Mouse (Mus musculus): ENCODE data around the gene Chac1. TPM values are rescaled to one million over a fixed set of nuclear protein-coding genes. Genes with fewer than 3 reads are reported as not detected.

Gene Chac1
- total and polyA plus RNA-seq, 3 experiments, result 3.6 to 6.4 TPM; not detected in 1

DNA sequence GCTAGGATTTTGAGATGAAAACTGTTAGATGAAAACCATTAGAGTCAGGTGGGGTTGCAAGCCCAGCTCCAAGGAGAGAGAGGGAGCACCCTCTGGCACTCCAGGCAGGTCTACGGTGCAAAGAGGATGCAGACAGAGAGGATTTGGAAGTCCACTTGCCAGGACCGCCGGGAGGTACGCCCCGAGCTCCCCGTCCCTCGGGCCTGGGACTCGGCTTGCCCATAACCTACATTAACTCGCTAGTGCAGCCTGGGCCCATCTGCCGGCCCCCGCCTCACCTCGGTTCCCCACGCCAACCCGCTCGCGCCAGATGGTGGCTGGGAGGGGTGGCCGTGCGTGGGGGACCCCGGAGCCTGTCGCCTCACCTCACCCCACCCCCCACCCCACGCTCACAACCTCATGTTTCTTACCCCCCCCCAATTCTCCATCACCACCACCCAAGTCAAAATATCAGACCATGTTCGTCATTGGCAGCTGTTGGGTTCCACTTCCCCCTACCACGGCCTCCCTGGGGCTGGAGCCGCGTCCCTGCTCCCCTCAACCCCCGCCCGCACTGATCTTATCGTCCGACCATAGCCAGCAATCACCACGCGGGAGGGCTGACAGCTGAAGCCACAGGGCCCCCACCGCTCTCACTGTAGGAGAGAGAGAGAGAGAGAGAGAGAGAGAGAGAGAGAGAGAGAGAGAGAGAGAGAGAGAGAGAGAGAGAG lies 27.0 kb upstream of the Chac1 start:
- peak overlapping the region; percentile 48 for H3K9ac ChIP-seq (ENCODE audit: control insufficient read depth, low read depth, low read length, poor library complexity, severe bottlenecking)
- no peaks in the 10 kb centered on the region for H3K79me2 ChIP-seq (ENCODE audit: control insufficient read depth, insufficient read depth, low read length, poor library complexity)
- DNase-seq (ENCODE audit: low read depth, low spot score), result peak; percentile 58
- no peak overlapping the region for H3K27ac ChIP-seq (ENCODE audit: control insufficient read depth, low read depth, low read length)
- TF ChIP-seq CHD1 (IDR thresholded peaks at IDR 0.05; ENCODE audit: low read depth, low read length) (no peak), POLR2A (IDR thresholded peaks at IDR 0.05; ENCODE audit: control insufficient read depth in 1 of 2, insufficient read depth in 1 of 2, low read depth in 1 of 2, low read length in 2 of 2, poor library complexity in 1 of 2) (no peak), MXI1 (IDR thresholded peaks at IDR 0.05; ENCODE audit: low read depth, low read length) (peak; percentile 50), CHD2 (IDR thresholded peaks at IDR 0.05; ENCODE audit: low read length) (no peak), EP300 (IDR thresholded peaks at IDR 0.05; ENCODE audit: low read depth in 1 of 2, low read length in 2 of 2) (0 out of 4 replicates have a peak, but pooled peaks have one; percentile 10 to 19), MAZ (IDR thresholded peaks at IDR 0.05; ENCODE audit: low read depth, low read length) (peak; percentile 98), TAL1 (IDR thresholded peaks at IDR 0.05; ENCODE audit: low read length) (no peak), BHLHE40 (IDR thresholded peaks at IDR 0.05; ENCODE audit: borderline replicate concordance, low read depth, low read length) (no peak), ETS1 (IDR thresholded peaks at IDR 0.05; ENCODE audit: low read depth, low read length) (peak; percentile 54)
- H3K36me3 ChIP-seq (ENCODE audit: control insufficient read depth in 1 of 2, insufficient read depth in 2 of 2, low read length in 2 of 2), result no peaks in the 10 kb centered on the region; a peak in 1 of 4 replicates
- H3K4me1 ChIP-seq (ENCODE audit: control insufficient read depth in 1 of 2, insufficient read depth in 2 of 2, low read length in 2 of 2), result peaks cover 4 to 19% of the 10 kb centered on the region in 2 experiments; a peak in 3 of 4 replicates
- H3K9me3 ChIP-seq (replicated peaks; ENCODE audit: insufficient read depth, low read length), result no peaks in the 10 kb centered on the region
- peaks cover 12 to 20% of the 10 kb centered on the region in 2 experiments for H3K27me3 ChIP-seq (ENCODE audit: control insufficient read depth in 1 of 2, insufficient read depth in 2 of 2, low read length in 2 of 2)
- peak overlapping the region; percentile 43 to 73; a peak in 3 of 4 replicates for H3K4me3 ChIP-seq (ENCODE audit: control insufficient read depth in 1 of 2, insufficient read depth in 1 of 2, low read depth in 2 of 2, low read length in 2 of 2)

GRCm38 (mm10) chr2:119324576-119325318 lies 26.3 kb upstream of the Chac1 start:
- no peaks in the 10 kb centered on the region for H3K79me2 ChIP-seq (ENCODE audit: control insufficient read depth, insufficient read depth, low read length, poor library complexity)
- TF ChIP-seq BHLHE40 (IDR thresholded peaks at IDR 0.05; ENCODE audit: borderline replicate concordance, low read depth, low read length) (peak; percentile 24; the same call in 1 of the 2 replicates), JUND (IDR thresholded peaks at IDR 0.05; ENCODE audit: low read depth, low read length) (peak; percentile 75; the same call in 1 of the 2 replicates), POLR2AphosphoS5 (IDR thresholded peaks at IDR 0.05; ENCODE audit: borderline replicate concordance, low read depth, low read length) (no peak), MAX (IDR thresholded peaks at IDR 0.05; ENCODE audit: low read length) (no peak), MXI1 (IDR thresholded peaks at IDR 0.05; ENCODE audit: low read depth, low read length) (peak; percentile 7)
- H3K27me3 ChIP-seq (ENCODE audit: control insufficient read depth in 1 of 2, insufficient read depth in 2 of 2, low read length in 2 of 2), result peaks cover 12 to 20% of the 10 kb centered on the region in 2 experiments
- no peak overlapping the region for H3K27ac ChIP-seq (ENCODE audit: control insufficient read depth, low read depth, low read length)
- H3K9me3 ChIP-seq (replicated peaks; ENCODE audit: insufficient read depth, low read length), result no peaks in the 10 kb centered on the region
- no peaks in the 10 kb centered on the region; a peak in 1 of 4 replicates for H3K36me3 ChIP-seq (ENCODE audit: control insufficient read depth in 1 of 2, insufficient read depth in 2 of 2, low read length in 2 of 2)
- H3K4me3 ChIP-seq (ENCODE audit: control insufficient read depth in 1 of 2, insufficient read depth in 1 of 2, low read depth in 2 of 2, low read length in 2 of 2), result peak overlapping the region; percentile 43 to 73
- peak; percentile 44 for DNase-seq (ENCODE audit: low read depth, low spot score)
- H3K9ac ChIP-seq (ENCODE audit: control insufficient read depth, low read depth, low read length, poor library complexity, severe bottlenecking), result peak overlapping the region; percentile 48
- peaks cover 4 to 19% of the 10 kb centered on the region in 2 experiments; a peak in 3 of 4 replicates for H3K4me1 ChIP-seq (ENCODE audit: control insufficient read depth in 1 of 2, insufficient read depth in 2 of 2, low read length in 2 of 2)
